Mouse (Mus musculus) embryonic fibroblast, embryonic 13.5 days (primary cell): ENCODE measurements at regions not wholly inside any gene's neighbourhood (a gene's known extent, or its start where the extent isn't known, plus 50 kb on each side); places are given as distances from the start of the nearest gene placed in this dataset.

ENCODE experiments used
- CTCF ChIP-seq: IDR thresholded peaks from 2 replicates; pipeline ENCODE4 v1.5.1; 2011; ENCODE audit warnings: mild to moderate bottlenecking, control low read depth, low read length, moderate library complexity, borderline replicate concordance; ENCODE audit not compliant: insufficient read depth
- POLR2A ChIP-seq: IDR thresholded peaks from 2 replicates; pipeline ENCODE4 v1.6.1; 2011; ENCODE audit warnings: low read depth, mild to moderate bottlenecking, control low read depth, low read length, moderate library complexity

GRCm38 (mm10) chr6:140367303-140367702 is 56.6 kb upstream of the Plekha5 start:
- TF ChIP-seq CTCF (no peak), POLR2A (no peak)
